Mouse (Mus musculus): ENCODE results near the gene Mthfd1. TPM values are rescaled to one million over a fixed set of nuclear protein-coding genes. Genes with fewer than 3 reads are reported as not detected.

Gene Mthfd1
- polyA plus RNA-seq, 1 experiment = not detected

DNA sequence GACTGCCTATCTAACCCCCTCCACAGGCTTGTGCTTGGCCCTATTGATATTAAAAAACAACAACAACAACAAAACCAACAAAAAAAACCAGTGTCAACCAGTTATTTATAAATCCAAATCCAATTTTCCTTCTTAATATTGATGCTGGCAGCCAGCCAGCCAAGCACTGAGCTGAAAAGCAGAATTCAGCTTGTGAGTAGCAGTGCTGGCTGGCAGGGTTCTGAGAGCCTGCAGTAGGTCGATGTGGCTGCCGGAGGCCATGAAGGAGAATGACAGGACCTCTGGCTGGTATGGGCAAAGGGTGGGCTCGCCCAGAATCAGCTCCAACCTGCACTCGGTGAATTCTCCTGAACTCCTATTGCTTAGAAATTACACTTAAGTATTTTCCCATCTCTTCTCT is 49.1 kb downstream of the Mthfd1 start:
- Histone ChIP-seq H3K4me1 (ENCODE audit: control insufficient read depth, insufficient read depth, low read length) (peaks cover 17% of the 10 kb centered on the region), H3K4me3 (ENCODE audit: insufficient read depth, low read depth, low read length) (no peak overlapping the region), H3K27ac (ENCODE audit: insufficient read depth, low read depth, low read length) (no peak overlapping the region)
- 20% methylated on average over 4 of the region's 4 CpGs for WGBS
- TF ChIP-seq CTCF (IDR thresholded peaks at IDR 0.05; ENCODE audit: insufficient read depth, low read depth, low read length) (no peak), POLR2A (IDR thresholded peaks at IDR 0.05; ENCODE audit: insufficient read depth, low read depth, low read length) (no peak)

DNA sequence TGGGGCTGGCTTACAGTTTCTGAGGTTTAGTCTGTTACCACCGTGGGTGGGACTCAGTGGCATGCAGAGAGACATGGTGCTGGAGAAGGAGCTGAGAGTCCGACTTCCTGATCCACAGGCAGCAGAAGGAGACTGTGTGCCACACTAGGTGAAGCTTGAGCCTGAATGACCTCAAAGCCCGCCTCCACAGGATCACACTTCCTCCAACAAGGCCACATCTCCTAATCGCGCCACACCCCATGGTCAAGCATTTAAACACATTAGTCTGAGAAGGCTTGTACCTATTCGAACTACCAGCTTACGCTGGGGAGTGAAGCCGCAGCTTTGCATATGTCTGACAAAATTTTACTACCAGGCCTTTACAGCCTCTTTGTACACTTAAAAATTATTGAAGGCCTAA is 50.0 kb downstream of the Mthfd1 start:
- H3K4me3 ChIP-seq (ENCODE audit: insufficient read depth, low read depth, low read length) = no peak overlapping the region
- TF ChIP-seq POLR2A (IDR thresholded peaks at IDR 0.05; ENCODE audit: insufficient read depth, low read depth, low read length) (no peak), CTCF (IDR thresholded peaks at IDR 0.05; ENCODE audit: insufficient read depth, low read depth, low read length) (no peak)
- WGBS = 85% methylated on average over 8 of the region's 8 CpGs

DNA sequence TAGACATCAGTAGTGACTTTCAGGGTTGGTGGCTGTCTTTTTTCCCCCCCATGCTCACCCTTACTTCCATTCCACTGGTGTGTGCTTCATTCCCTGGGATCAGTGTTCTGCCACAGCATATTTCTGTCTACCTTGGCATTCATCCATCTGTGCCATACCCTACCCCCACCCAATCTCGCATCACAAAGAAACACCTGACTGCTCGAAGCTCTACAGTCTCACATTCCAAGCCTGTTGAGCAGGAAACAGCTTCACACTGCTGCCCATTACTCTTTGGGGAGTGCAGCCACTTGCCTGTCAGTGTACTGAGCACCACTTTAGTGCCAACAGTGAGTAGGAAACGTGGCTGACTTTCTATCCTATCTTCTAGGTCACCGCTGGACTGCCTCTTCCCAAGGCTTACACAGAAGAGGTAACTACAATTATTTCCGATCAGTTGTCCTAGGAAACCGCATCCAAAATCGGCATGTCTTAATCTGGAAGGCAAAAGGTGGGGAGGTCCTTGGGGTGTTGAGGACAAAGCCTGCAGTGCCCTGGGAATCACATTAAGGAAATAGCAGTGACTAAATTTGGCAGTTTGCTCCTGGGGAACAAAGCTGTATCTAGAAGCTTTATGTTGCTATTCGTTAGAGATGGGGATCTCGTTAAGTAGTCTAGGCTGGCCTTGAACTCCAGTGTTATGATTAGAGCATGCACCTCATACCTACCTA is 51.9 kb downstream of the Mthfd1 start:
- WGBS = 65% methylated on average over 9 of the region's 9 CpGs
- Histone ChIP-seq H3K4me3 (ENCODE audit: insufficient read depth, low read depth, low read length) (no peak overlapping the region), H3K27ac (ENCODE audit: insufficient read depth, low read depth, low read length) (no peak overlapping the region), H3K4me1 (ENCODE audit: control insufficient read depth, insufficient read depth, low read length) (peaks cover 23% of the 10 kb centered on the region)
- TF ChIP-seq CTCF (IDR thresholded peaks at IDR 0.05; ENCODE audit: insufficient read depth, low read depth, low read length) = no peak
- no peak for TF ChIP-seq POLR2A (IDR thresholded peaks at IDR 0.05; ENCODE audit: insufficient read depth, low read depth, low read length)

More for the DNA sequence above, 50.0 kb downstream of the Mthfd1 start:
- Histone ChIP-seq H3K27ac (ENCODE audit: insufficient read depth, low read depth, low read length) (no peak overlapping the region), H3K4me1 (ENCODE audit: control insufficient read depth, insufficient read depth, low read length) (peaks cover 17% of the 10 kb centered on the region)

DNA sequence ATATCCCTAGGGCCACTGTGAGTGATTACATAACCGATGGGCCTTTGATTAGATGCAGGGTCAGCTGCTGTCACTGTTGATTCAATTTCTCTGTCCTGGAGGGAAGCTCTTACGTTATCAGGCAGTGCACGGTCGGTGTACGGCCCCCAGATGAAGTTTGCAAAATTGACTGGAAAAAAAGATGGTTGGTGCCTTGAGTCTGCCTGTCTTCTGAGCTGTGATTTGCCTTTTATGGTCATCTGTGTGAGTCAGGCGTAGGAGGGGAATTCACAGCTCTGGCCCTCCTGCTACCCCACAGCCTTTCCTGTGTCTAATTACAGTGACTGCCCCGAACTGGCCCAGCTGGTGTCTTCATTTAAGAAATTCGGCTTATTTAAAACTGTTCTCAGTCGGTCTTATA is 52.9 kb downstream of the Mthfd1 start:
- no peak overlapping the region for H3K4me3 ChIP-seq (ENCODE audit: insufficient read depth, low read depth, low read length)
- H3K4me1 ChIP-seq (ENCODE audit: control insufficient read depth, insufficient read depth, low read length) = peaks cover 23% of the 10 kb centered on the region
- TF ChIP-seq CTCF (IDR thresholded peaks at IDR 0.05; ENCODE audit: insufficient read depth, low read depth, low read length) (no peak), POLR2A (IDR thresholded peaks at IDR 0.05; ENCODE audit: insufficient read depth, low read depth, low read length) (no peak)
- 49% methylated on average over 9 of the region's 9 CpGs for WGBS
- peak overlapping the region; percentile 60; the same call in 1 of the 2 replicates for H3K27ac ChIP-seq (ENCODE audit: insufficient read depth, low read depth, low read length)

DNA sequence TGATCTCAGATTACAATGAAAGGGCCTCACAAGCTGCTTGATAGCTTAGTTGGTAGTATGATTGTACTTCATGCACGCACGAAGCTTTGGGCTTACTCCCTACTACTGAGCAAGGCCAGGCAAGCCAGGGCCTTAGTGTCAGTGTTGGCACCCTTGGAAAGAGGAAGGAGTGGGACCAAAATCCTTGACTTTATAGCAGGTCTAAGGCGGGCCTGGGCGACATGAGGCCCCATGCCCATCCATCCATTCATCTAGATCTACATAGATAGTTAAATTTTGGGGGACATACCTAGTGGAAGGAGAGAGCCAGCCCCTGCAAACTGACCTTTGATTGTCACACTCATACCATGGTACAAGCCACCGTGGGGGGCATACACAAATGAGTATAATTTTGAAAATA is 53.3 kb downstream of the Mthfd1 start:
- WGBS = 85% methylated on average over 5 of the region's 5 CpGs
- H3K27ac ChIP-seq (ENCODE audit: insufficient read depth, low read depth, low read length) = peak overlapping the region; percentile 62; the same call in 1 of the 2 replicates
- TF ChIP-seq POLR2A (IDR thresholded peaks at IDR 0.05; ENCODE audit: insufficient read depth, low read depth, low read length) (no peak), CTCF (IDR thresholded peaks at IDR 0.05; ENCODE audit: insufficient read depth, low read depth, low read length) (no peak)
- H3K4me3 ChIP-seq (ENCODE audit: insufficient read depth, low read depth, low read length) = no peak overlapping the region
- H3K4me1 ChIP-seq (ENCODE audit: control insufficient read depth, insufficient read depth, low read length) = peaks cover 22% of the 10 kb centered on the region

DNA sequence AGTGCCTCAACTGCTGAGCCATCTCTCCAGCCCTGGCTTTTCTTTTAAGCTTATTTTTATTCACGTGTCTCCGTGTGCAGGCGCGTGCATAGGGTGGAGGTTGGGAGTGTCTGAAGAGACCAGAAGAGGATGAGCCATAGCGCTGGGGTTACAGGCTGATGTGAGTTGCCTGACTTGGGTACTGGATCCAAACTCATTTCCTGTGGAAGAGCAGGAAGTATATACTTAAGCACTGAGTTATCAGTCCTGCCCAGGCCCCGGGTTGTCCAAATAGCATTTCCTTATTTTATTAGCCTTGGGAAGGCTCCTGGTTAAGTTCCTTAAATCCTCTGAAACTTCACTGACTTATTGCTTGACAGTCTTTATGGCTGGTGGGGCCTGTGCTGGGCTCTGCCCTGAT is 54.9 kb downstream of the Mthfd1 start:
- Histone ChIP-seq H3K4me3 (ENCODE audit: insufficient read depth, low read depth, low read length) (no peak overlapping the region), H3K27ac (ENCODE audit: insufficient read depth, low read depth, low read length) (no peak overlapping the region), H3K4me1 (ENCODE audit: control insufficient read depth, insufficient read depth, low read length) (peaks cover 13% of the 10 kb centered on the region)
- WGBS = 74% methylated on average over 6 of the region's 6 CpGs
- TF ChIP-seq CTCF (IDR thresholded peaks at IDR 0.05; ENCODE audit: insufficient read depth, low read depth, low read length) (no peak), POLR2A (IDR thresholded peaks at IDR 0.05; ENCODE audit: insufficient read depth, low read depth, low read length) (no peak)

DNA sequence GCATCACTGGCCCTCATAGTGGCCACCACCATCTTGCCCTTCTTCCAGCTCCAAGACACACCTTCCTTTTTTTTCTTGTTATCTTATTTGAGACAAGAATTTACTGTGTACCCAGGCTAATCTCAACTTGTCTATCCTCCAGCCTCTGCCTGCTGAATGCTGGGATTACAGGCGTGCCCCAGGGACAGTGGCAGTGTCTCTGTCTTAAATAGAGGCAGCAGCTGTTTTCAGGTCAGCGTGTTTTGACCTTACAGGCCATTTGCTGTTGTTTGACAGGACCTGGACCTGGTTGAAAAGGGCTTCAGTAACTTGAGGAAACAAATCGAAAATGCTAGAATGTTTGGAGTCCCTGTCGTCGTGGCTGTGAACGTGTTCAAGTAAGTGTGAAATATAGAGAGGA is 55.5 kb downstream of the Mthfd1 start:
- Histone ChIP-seq H3K4me3 (ENCODE audit: insufficient read depth, low read depth, low read length) (no peak overlapping the region), H3K4me1 (ENCODE audit: control insufficient read depth, insufficient read depth, low read length) (peaks cover 11% of the 10 kb centered on the region), H3K27ac (ENCODE audit: insufficient read depth, low read depth, low read length) (no peak overlapping the region)
- 74% methylated on average over 6 of the region's 6 CpGs for WGBS
- TF ChIP-seq CTCF (IDR thresholded peaks at IDR 0.05; ENCODE audit: insufficient read depth, low read depth, low read length) = no peak
- no peak for TF ChIP-seq POLR2A (IDR thresholded peaks at IDR 0.05; ENCODE audit: insufficient read depth, low read depth, low read length)

DNA sequence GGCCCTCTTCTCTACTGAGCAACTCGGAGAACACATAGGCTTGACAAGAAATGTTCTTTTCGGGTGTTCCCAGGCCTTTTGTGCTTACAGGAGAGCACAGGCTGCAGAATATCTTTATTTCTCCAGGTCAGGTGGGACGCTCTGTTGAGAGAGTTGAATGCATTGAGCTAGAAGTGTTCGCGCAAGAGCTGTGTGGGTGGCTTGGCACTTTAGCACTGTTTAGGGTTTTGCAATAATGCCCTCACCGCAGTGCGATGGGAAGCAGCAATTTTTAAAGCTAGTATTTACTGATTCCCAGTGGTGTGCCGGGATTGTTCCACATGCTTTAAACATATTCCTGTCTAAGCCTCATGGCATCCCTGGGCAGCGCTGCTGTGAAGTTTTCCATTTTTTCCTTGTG is 56.1 kb downstream of the Mthfd1 start:
- 58% methylated on average over 9 of the region's 9 CpGs for WGBS
- Histone ChIP-seq H3K27ac (ENCODE audit: insufficient read depth, low read depth, low read length) (no peak overlapping the region), H3K4me1 (ENCODE audit: control insufficient read depth, insufficient read depth, low read length) (peaks cover 11% of the 10 kb centered on the region), H3K4me3 (ENCODE audit: insufficient read depth, low read depth, low read length) (no peak overlapping the region)
- no peak for TF ChIP-seq POLR2A (IDR thresholded peaks at IDR 0.05; ENCODE audit: insufficient read depth, low read depth, low read length)
- TF ChIP-seq CTCF (IDR thresholded peaks at IDR 0.05; ENCODE audit: insufficient read depth, low read depth, low read length) = no peak

DNA sequence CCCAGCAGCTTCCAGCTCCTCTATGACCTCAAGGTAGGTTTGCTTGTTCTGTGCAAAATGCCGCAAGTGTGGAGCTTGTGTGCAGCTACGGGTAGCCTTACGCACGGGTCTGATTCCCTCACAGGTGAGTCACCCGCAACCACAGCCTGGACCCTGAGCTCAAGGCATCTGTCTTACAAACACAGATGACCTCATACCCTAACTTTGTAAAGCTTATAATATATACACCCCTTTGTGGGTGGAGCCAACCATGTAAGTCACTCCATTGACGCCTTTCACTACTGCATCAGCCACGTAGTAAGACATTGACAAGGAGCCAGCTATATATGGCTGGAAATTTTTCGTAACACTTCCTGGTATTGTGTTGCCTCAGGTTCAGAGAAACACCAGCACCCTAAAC is 56.9 kb downstream of the Mthfd1 start:
- Histone ChIP-seq H3K4me1 (ENCODE audit: control insufficient read depth, insufficient read depth, low read length) (peaks cover 11% of the 10 kb centered on the region), H3K4me3 (ENCODE audit: insufficient read depth, low read depth, low read length) (no peak overlapping the region), H3K27ac (ENCODE audit: insufficient read depth, low read depth, low read length) (no peak overlapping the region)
- TF ChIP-seq CTCF (IDR thresholded peaks at IDR 0.05; ENCODE audit: insufficient read depth, low read depth, low read length) (no peak), POLR2A (IDR thresholded peaks at IDR 0.05; ENCODE audit: insufficient read depth, low read depth, low read length) (no peak)
- 95% methylated on average over 8 of the region's 8 CpGs for WGBS
